Mouse (Mus musculus) liver, adult 2 months (tissue): ENCODE results near the gene Stk11ip. TPM values are rescaled to one million over a fixed set of nuclear protein-coding genes. Genes with fewer than 3 reads are reported as not detected.
A peak's percentile ranks its signal among the peaks of the same experiment; 100 is the strongest.

ENCODE experiments used
- DNase-seq: peaks from one replicate; pipeline ENCODE4 v3.0.0-alpha.2; 2011; ENCODE audit warnings: low read depth, low spot score; ENCODE audit errors: extremely low read depth
- H3K27ac ChIP-seq: fragments of 200-500 bp; replicated peaks from 2 replicates; pipeline ENCODE4 v1.5.1; 2012; ENCODE audit warnings: low read depth, mild to moderate bottlenecking, control low read depth, inconsistent platforms, low read length; ENCODE audit not compliant: insufficient read depth
- H3K27me3 ChIP-seq: fragments of 200-500 bp; 2 replicates; pipeline ENCODE4 v1.6.1; 2012; ENCODE audit warnings: mild to moderate bottlenecking, moderate library complexity, low read length, inconsistent platforms; ENCODE audit not compliant: control insufficient read depth, insufficient read depth
- H3K36me3 ChIP-seq: fragments of 200-500 bp; 2 replicates; pipeline ENCODE4 v1.6.1; 2012; ENCODE audit warnings: low read length, inconsistent platforms; ENCODE audit not compliant: control insufficient read depth, insufficient read depth
- H3K4me1 ChIP-seq: fragments of 200-500 bp; 2 replicates; pipeline ENCODE4 v1.6.1; 2011; ENCODE audit warnings: low read length; ENCODE audit not compliant: control insufficient read depth, insufficient read depth
- H3K4me3 ChIP-seq: fragments of 200-500 bp; 2 replicates; pipeline ENCODE4 v1.5.1; 2011; ENCODE audit warnings: low read depth, mild to moderate bottlenecking, control low read depth, low read length, moderate library complexity; ENCODE audit not compliant: insufficient read depth
- H3K79me2 ChIP-seq: fragments of 200-500 bp; 2 replicates; pipeline ENCODE4 v1.6.1; 2012; ENCODE audit warnings: inconsistent platforms, mild to moderate bottlenecking, low read length, moderate library complexity; ENCODE audit not compliant: control insufficient read depth, insufficient read depth
- H3K9ac ChIP-seq: fragments of 200-500 bp; 2 replicates; pipeline ENCODE4 v1.6.1; 2012; ENCODE audit warnings: low read depth, mild to moderate bottlenecking, control low read depth, inconsistent platforms, low read length
- CTCF ChIP-seq: fragments of 200-500 bp; IDR thresholded peaks from 2 replicates; pipeline ENCODE4 v1.5.1; 2011; ENCODE audit warnings: low read depth, low read length, control low read depth
- POLR2A ChIP-seq: fragments of 200-500 bp; IDR thresholded peaks from 2 replicates; pipeline ENCODE4 v1.6.1; 2011; ENCODE audit warnings: low read length, control low read depth; ENCODE audit not compliant: insufficient read depth; ENCODE audit errors: extremely low read depth
- WGBS: fragments of 180-500 bp; shearing (Covaris S2); methylation state at CpG from one replicate; pipeline ENCODE4 v1.1.7; 2018; 5-methylcytosine and 5-hydroxymethylcytosine counted together
- polyA plus RNA-seq: library from polyadenylated mRNA; depleted of rRNA; stranded (reverse); fragments of >200 nt; gene quantifications from 2 replicates; pipeline ENCODE4 v1.2.3, GENCODE M21; 2012
- total RNA-seq: library from RNA; depleted of rRNA; stranded (reverse); fragments of >200 nt; gene quantifications from 2 replicates; pipeline ENCODE4 v1.2.3, GENCODE M21; 2014

The Stk11ip gene
- total and polyA plus RNA-seq, 2 experiments = 3.3 to 7.8 TPM

- TF ChIP-seq CTCF = no peak
- TF ChIP-seq POLR2A = no peak
- H3K4me3 ChIP-seq = peak within 1 kb of the TSS; percentile 76
- H3K27ac ChIP-seq = no peak within 1 kb of the TSS
- peak; percentile 67 for DNase-seq
- WGBS = under 1% methylated on average over 76 of the region's 76 CpGs
- H3K36me3 ChIP-seq = no peaks in the 10 kb centered on the region
- H3K27me3 ChIP-seq = peaks cover 13% of the 10 kb centered on the region
- H3K79me2 ChIP-seq = no peaks in the 10 kb centered on the region
- H3K4me1 ChIP-seq = no peaks in the 10 kb centered on the region; the same call in 1 of the 2 replicates
- peak within 1 kb of the TSS; percentile 73 for H3K9ac ChIP-seq
Observed at GRCm38 (mm10) chr1:75478916-75479634, 42.3 kb upstream of the Stk11ip start, which contains the start of the genes Chpf and Tmem198. Chpf (minus strand) TSS chr1:75479307. Tmem198 (plus strand) TSS chr1:75479532.

- no peak overlapping the region for H3K9ac ChIP-seq
- 2% methylated on average over 24 of the region's 24 CpGs for WGBS
- peak overlapping the region; percentile 21; the same call in 1 of the 2 replicates for H3K4me3 ChIP-seq
- H3K79me2 ChIP-seq = no peaks in the 10 kb centered on the region
- H3K27ac ChIP-seq = no peak overlapping the region
- peaks cover 13% of the 10 kb centered on the region for H3K27me3 ChIP-seq
- no peaks in the 10 kb centered on the region for H3K36me3 ChIP-seq
- DNase-seq = no peak
- H3K4me1 ChIP-seq = no peaks in the 10 kb centered on the region; the same call in 1 of the 2 replicates
- no peak for TF ChIP-seq CTCF
- TF ChIP-seq POLR2A = no peak
Observed at GRCm38 (mm10) chr1:75479635-75479989, 41.7 kb upstream of the Stk11ip start.

GRCm38 (mm10) chr1:75480036-75480435 is 41.3 kb upstream of the Stk11ip start:
- H3K36me3 ChIP-seq = no peaks in the 10 kb centered on the region
- H3K27me3 ChIP-seq = peaks cover 13% of the 10 kb centered on the region
- no peak for DNase-seq
- 31% methylated on average over 13 of the region's 13 CpGs for WGBS
- no peaks in the 10 kb centered on the region for H3K79me2 ChIP-seq
- H3K4me1 ChIP-seq = no peaks in the 10 kb centered on the region; the same call in 1 of the 2 replicates
- H3K4me3 ChIP-seq = no peak overlapping the region
- H3K27ac ChIP-seq = no peak overlapping the region
- H3K9ac ChIP-seq = no peak overlapping the region
- no peak for TF ChIP-seq CTCF
- TF ChIP-seq POLR2A = no peak

GRCm38 (mm10) chr1:75480735-75481134 is 40.6 kb upstream of the Stk11ip start:
- Histone ChIP-seq H3K36me3 (no peaks in the 10 kb centered on the region), H3K27ac (no peak overlapping the region), H3K9ac (no peak overlapping the region), H3K4me1 (no peaks in the 10 kb centered on the region; the same call in 1 of the 2 replicates), H3K4me3 (no peak overlapping the region), H3K79me2 (no peaks in the 10 kb centered on the region), H3K27me3 (peaks cover 8% of the 10 kb centered on the region)
- DNase-seq = no peak
- WGBS = 78% methylated on average over 7 of the region's 7 CpGs
- no peak for TF ChIP-seq CTCF
- no peak for TF ChIP-seq POLR2A

GRCm38 (mm10) chr1:75486561-75486960 is 34.8 kb upstream of the Stk11ip start:
- TF ChIP-seq POLR2A (no peak), CTCF (no peak)
- H3K36me3 ChIP-seq = no peaks in the 10 kb centered on the region
- WGBS = 28% methylated on average over 24 of the region's 24 CpGs
- H3K27me3 ChIP-seq = peaks cover 11% of the 10 kb centered on the region
- DNase-seq = no peak
- H3K4me3 ChIP-seq = no peak overlapping the region
- H3K27ac ChIP-seq = no peak overlapping the region
- H3K79me2 ChIP-seq = no peaks in the 10 kb centered on the region
- no peaks in the 10 kb centered on the region for H3K4me1 ChIP-seq
- H3K9ac ChIP-seq = no peak overlapping the region

- Histone ChIP-seq H3K4me3 (peak overlapping the region; percentile 47; the same call in 1 of the 2 replicates), H3K27ac (no peak overlapping the region), H3K79me2 (no peaks in the 10 kb centered on the region), H3K4me1 (no peaks in the 10 kb centered on the region), H3K27me3 (peaks cover 11% of the 10 kb centered on the region), H3K36me3 (no peaks in the 10 kb centered on the region), H3K9ac (no peak overlapping the region)
- WGBS = 7% methylated on average over 13 of the region's 13 CpGs
- DNase-seq = no peak
- no peak for TF ChIP-seq CTCF
- TF ChIP-seq POLR2A = no peak
Observed at GRCm38 (mm10) chr1:75487040-75487404, 34.3 kb upstream of the Stk11ip start.
